Comparison of ENCODE assay signal across 8 mouse cellular contexts in the genomic region with DNA sequence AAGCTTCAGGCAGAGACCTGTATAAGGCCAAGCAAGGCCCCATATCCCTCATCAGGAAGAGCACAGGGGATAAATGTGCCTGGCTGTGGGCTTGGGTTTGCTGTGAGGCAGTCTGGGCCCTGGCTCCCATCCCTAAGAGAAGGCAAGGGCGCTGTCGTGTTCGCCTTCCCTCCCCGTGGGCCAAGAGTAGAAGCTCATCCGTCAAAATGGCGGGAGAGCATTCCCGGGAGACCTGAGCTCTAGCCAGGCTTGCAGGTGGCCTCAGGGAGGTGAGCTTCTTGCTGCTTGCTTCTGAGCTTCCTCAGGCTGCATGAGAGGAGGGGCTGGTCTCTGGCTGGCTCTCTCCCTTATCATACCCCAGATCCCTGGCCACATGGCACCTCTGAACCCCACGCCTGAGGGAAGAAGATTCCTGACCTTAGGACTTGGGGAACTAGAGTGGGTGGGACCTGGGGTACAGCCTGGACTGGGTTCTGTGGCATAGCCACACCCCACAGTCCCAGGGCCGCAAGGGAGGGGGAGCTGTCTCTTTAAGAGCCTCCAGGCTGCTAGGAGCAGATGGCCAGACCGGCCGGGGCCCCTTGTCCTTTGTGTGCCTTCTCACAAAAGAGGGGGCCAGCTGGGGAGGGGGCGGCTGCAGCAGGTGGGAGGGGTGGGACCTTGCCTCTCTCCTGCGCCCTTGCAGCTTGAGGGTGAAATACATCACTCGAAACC. TPM values are rescaled to one million over a fixed set of nuclear protein-coding genes. Genes with fewer than 3 reads are reported as not detected.
DNase-seq lines count a peak whose midpoint lies in the region; ATAC-seq lines count a peak whose summit lies in the region.

No protein-coding gene starts in this region.

- peaks cover 3% of the 10 kb centered on the region; the same call in 1 of the 2 replicates for H3K36me3 ChIP-seq in kidney, embryonic 14.5 days (ENCODE audit: control insufficient read depth, insufficient read depth, low read length)
- H3K36me3 ChIP-seq in forebrain, embryonic 14.5 days (ENCODE audit: control insufficient read depth, insufficient read depth, low read length): peaks cover 4% of the 10 kb centered on the region
- peaks cover 4% of the 10 kb centered on the region for H3K36me3 ChIP-seq in limb, embryonic 13.5 days

- H3K4me2 ChIP-seq in kidney, embryonic 14.5 days (replicated peaks; ENCODE audit: low read depth, low read length): 0 out of 2 replicates have a peak overlapping the region, but pooled peaks have one; percentile 5
- peak overlapping the region; percentile 88 for H3K4me2 ChIP-seq in forebrain, embryonic 14.5 days (ENCODE audit: low read length)
- H3K4me2 ChIP-seq in limb, embryonic 13.5 days (replicated peaks): peak overlapping the region; percentile 92

- WGBS in kidney, embryonic 14.5 days: 20% methylated on average over 14 of the region's 14 CpGs
- 7% methylated on average over 14 of the region's 14 CpGs for WGBS in forebrain, embryonic 14.5 days
- WGBS in limb, embryonic 13.5 days: 21% methylated on average over 14 of the region's 14 CpGs

- no peak overlapping the region for H3K4me3 ChIP-seq in kidney, embryonic 14.5 days (ENCODE audit: low read length)
- no peak overlapping the region for H3K4me3 ChIP-seq in forebrain, embryonic 14.5 days (ENCODE audit: low read depth, low read length)
- no peak overlapping the region for H3K4me3 ChIP-seq in limb, embryonic 13.5 days

- no peaks in the 10 kb centered on the region for H3K27me3 ChIP-seq in kidney, embryonic 14.5 days (ENCODE audit: control insufficient read depth, insufficient read depth, low read length)
- H3K27me3 ChIP-seq in forebrain, embryonic 14.5 days (replicated peaks; ENCODE audit: control insufficient read depth, insufficient read depth, low read length): no peaks in the 10 kb centered on the region
- no peaks in the 10 kb centered on the region for H3K27me3 ChIP-seq in limb, embryonic 13.5 days

- H3K9ac ChIP-seq in kidney, embryonic 14.5 days (ENCODE audit: low read depth, low read length): peak overlapping the region; percentile 28; the same call in 1 of the 2 replicates
- peak overlapping the region; percentile 6; the same call in 1 of the 2 replicates for H3K9ac ChIP-seq in forebrain, embryonic 14.5 days (ENCODE audit: low read length)
- no peak overlapping the region for H3K9ac ChIP-seq in limb, embryonic 13.5 days

- peaks cover 5% of the 10 kb centered on the region; the same call in 1 of the 2 replicates for H3K9me3 ChIP-seq in kidney, embryonic 14.5 days (ENCODE audit: control insufficient read depth, low read length)
- H3K9me3 ChIP-seq in forebrain, embryonic 14.5 days (replicated peaks; ENCODE audit: control insufficient read depth, low read length): no peaks in the 10 kb centered on the region
- H3K9me3 ChIP-seq in limb, embryonic 13.5 days: peaks cover 8% of the 10 kb centered on the region; the same call in 1 of the 2 replicates

- H3K27ac ChIP-seq in kidney, embryonic 14.5 days (ENCODE audit: low read depth, low read length): peak overlapping the region; percentile 88
- peak overlapping the region; percentile 100 for H3K27ac ChIP-seq in forebrain, embryonic 14.5 days (ENCODE audit: low read depth, low read length)
- peak overlapping the region; percentile 58; the same call in 1 of the 2 replicates for H3K27ac ChIP-seq in limb, embryonic 13.5 days

- H3K4me1 ChIP-seq in kidney, embryonic 14.5 days (ENCODE audit: control insufficient read depth, insufficient read depth, low read length): peaks cover 49% of the 10 kb centered on the region
- peaks cover 44% of the 10 kb centered on the region for H3K4me1 ChIP-seq in forebrain, embryonic 14.5 days (ENCODE audit: control insufficient read depth, insufficient read depth, low read length)
- peaks cover 56% of the 10 kb centered on the region for H3K4me1 ChIP-seq in limb, embryonic 13.5 days

- ATAC-seq in kidney, embryonic 14.5 days (ENCODE audit: low FRiP score, low TSS enrichment): no peak
- ATAC-seq in forebrain, embryonic 14.5 days: peak; percentile 29
- ATAC-seq in limb, embryonic 13.5 days (ENCODE audit: low FRiP score, low read depth): no peak

- no peak for DNase-seq in kidney, postnatal 14 days
- peak; percentile 76 for DNase-seq in R1 (ENCODE audit: low read depth, low spot score)
- DNase-seq in forebrain, embryonic 14.5 days (ENCODE audit: low spot score): peak; percentile 84
- no peak for DNase-seq in natural killer cell, adult 2 months (ENCODE audit: low spot score in 2 of 2)
- no peak for DNase-seq in thymus, postnatal 0 days (ENCODE audit: low spot score)
- DNase-seq in adrenal gland, postnatal 14 days: no peak

RNA-seq across cellular contexts. Expression of gene Rcor2, which starts 1.5 kb away (rescaled TPM):
- 9.8 and 16.0 TPM in 2 replicates for polyA plus RNA-seq in kidney, embryonic 14.5 days (2014; fragmentation: Nextera tagmentation; extraction: Ambion mirVana)
- polyA plus RNA-seq in forebrain, embryonic 14.5 days (2014; fragmentation: Nextera tagmentation; extraction: Ambion mirVana): 36.2 and 36.6 TPM in 2 replicates
- 24.9 and 25.0 TPM in 2 replicates for polyA plus RNA-seq in limb, embryonic 13.5 days (2015; fragmentation: Nextera tagmentation; extraction: Ambion mirVana)
- 7.3 and 8.1 TPM in 2 replicates for polyA plus RNA-seq in thymus, postnatal 0 days (2015; fragmentation: Nextera tagmentation; extraction: Ambion mirVana)
- 3.4 and 4.1 TPM in 2 replicates for total RNA-seq in adrenal gland, postnatal 14 days (2021)

RNA-seq across cellular contexts. Expression of gene Naa40, which starts 24.7 kb away (rescaled TPM):
- polyA plus RNA-seq in kidney, embryonic 14.5 days (2014; fragmentation: Nextera tagmentation; extraction: Ambion mirVana): 57.8 and 90.7 TPM in 2 replicates
- polyA plus RNA-seq in forebrain, embryonic 14.5 days (2014; fragmentation: Nextera tagmentation; extraction: Ambion mirVana): 62.7 and 69.6 TPM in 2 replicates
- 58.0 and 60.1 TPM in 2 replicates for polyA plus RNA-seq in limb, embryonic 13.5 days (2015; fragmentation: Nextera tagmentation; extraction: Ambion mirVana)
- 63.9 TPM in 2 replicates for polyA plus RNA-seq in thymus, postnatal 0 days (2015; fragmentation: Nextera tagmentation; extraction: Ambion mirVana)
- 27.9 and 30.6 TPM in 2 replicates for total RNA-seq in adrenal gland, postnatal 14 days (2021)

RNA-seq across cellular contexts. Expression of gene Cox8a, which starts 48.2 kb away (rescaled TPM):
- polyA plus RNA-seq in kidney, embryonic 14.5 days (2014; fragmentation: Nextera tagmentation; extraction: Ambion mirVana): 1,171 and 1,487 TPM in 2 replicates
- 772 and 935 TPM in 2 replicates for polyA plus RNA-seq in forebrain, embryonic 14.5 days (2014; fragmentation: Nextera tagmentation; extraction: Ambion mirVana)
- polyA plus RNA-seq in limb, embryonic 13.5 days (2015; fragmentation: Nextera tagmentation; extraction: Ambion mirVana): 734 and 747 TPM in 2 replicates
- 1,177 and 1,274 TPM in 2 replicates for polyA plus RNA-seq in thymus, postnatal 0 days (2015; fragmentation: Nextera tagmentation; extraction: Ambion mirVana)
- 1,334 and 1,491 TPM in 2 replicates for total RNA-seq in adrenal gland, postnatal 14 days (2021)

RNA-seq across cellular contexts. Expression of gene Otub1, which starts 59.5 kb away (rescaled TPM):
- 237 and 255 TPM in 2 replicates for polyA plus RNA-seq in kidney, embryonic 14.5 days (2014; fragmentation: Nextera tagmentation; extraction: Ambion mirVana)
- 262 TPM in 2 replicates for polyA plus RNA-seq in forebrain, embryonic 14.5 days (2014; fragmentation: Nextera tagmentation; extraction: Ambion mirVana)
- 226 and 229 TPM in 2 replicates for polyA plus RNA-seq in limb, embryonic 13.5 days (2015; fragmentation: Nextera tagmentation; extraction: Ambion mirVana)
- polyA plus RNA-seq in thymus, postnatal 0 days (2015; fragmentation: Nextera tagmentation; extraction: Ambion mirVana): 166 TPM in 2 replicates
- total RNA-seq in adrenal gland, postnatal 14 days (2021): 103 and 124 TPM in 2 replicates

Comparison
In these comparisons a context has a peak if more than half of its experiments do, and no peak if none do; other contexts are left out.
1. H3K4me2 ChIP-seq: peak in every context shown above with its lines; median percentile 92 in limb, embryonic 13.5 days; 88 in forebrain, embryonic 14.5 days; 5 in kidney, embryonic 14.5 days.
2. DNase-seq: peak in R1 (single experiment) and forebrain, embryonic 14.5 days (single experiment); none in kidney, postnatal 14 days (single experiment), natural killer cell, adult 2 months (0 of 2), thymus, postnatal 0 days (single experiment) and adrenal gland, postnatal 14 days (single experiment).
3. Peak in every context shown above with its lines, with median percentiles within 50 percentile points of each other: H3K27ac ChIP-seq.